ENCODE assay signal across 7 mouse cellular contexts in genomic region chr1:43888358-43888757, GRCm38 (mm10). TPM values are rescaled to one million over a fixed set of nuclear protein-coding genes. Genes with fewer than 3 reads are reported as not detected.
A peak's percentile ranks its signal among the peaks of the same experiment; 100 is the strongest.
DNase-seq lines count a peak whose midpoint lies in the region; ATAC-seq and TF ChIP-seq lines count a peak whose summit lies in the region.
"Not testable (repeated sequence)": the region's sequence is repeated elsewhere in the genome, so short reads cannot be mapped to it uniquely, and the experiment has no call there.

No protein-coding gene starts in this region.

- H3K4me2 ChIP-seq in hindbrain, postnatal 0 days (ENCODE audit: low read depth, low read length), result not testable (repeated sequence)

- not testable (repeated sequence) for H3K9ac ChIP-seq in hindbrain, postnatal 0 days (replicated peaks; ENCODE audit: low read length)

- H3K4me3 ChIP-seq in hindbrain, postnatal 0 days (ENCODE audit: low read length), result not testable (repeated sequence)

- TF ChIP-seq CTCF in hindbrain, postnatal 0 days (IDR thresholded peaks at IDR 0.05; ENCODE audit: low read depth), result not testable (repeated sequence)

- not testable (repeated sequence) for H3K4me1 ChIP-seq in hindbrain, postnatal 0 days (ENCODE audit: insufficient read depth, low read length)

- WGBS in hindbrain, postnatal 0 days, result 89% methylated on average over 11 of the region's 11 CpGs

- ATAC-seq in hindbrain, postnatal 0 days, result peak; percentile 49; the same call in 1 of the 2 replicates

- not testable (repeated sequence) for H3K27me3 ChIP-seq in hindbrain, postnatal 0 days (ENCODE audit: insufficient read depth, low read length)

- DNase-seq in 416B (ENCODE audit: low read depth), result peak; percentile 26
- peak; percentile 62 for DNase-seq in T-cell, adult 2 months (ENCODE audit: low spot score)
- peak; percentile 67 to 70 for DNase-seq in cerebellum, adult 18-20 months
- peak; percentile 78 to 79 for DNase-seq in cerebellum, postnatal 14 days
- DNase-seq in hindbrain, postnatal 0 days (ENCODE audit: low spot score), result peak; percentile 7
- peak; percentile 47 for DNase-seq in naive thymus-derived CD4-positive, alpha-beta T cell, adult 2 months (ENCODE audit: low read depth)
- DNase-seq in thymus, postnatal 0 days (ENCODE audit: low spot score), result peak; percentile 46

- not testable (repeated sequence) for H3K9me3 ChIP-seq in hindbrain, postnatal 0 days (ENCODE audit: low read length)

- H3K36me3 ChIP-seq in hindbrain, postnatal 0 days (ENCODE audit: insufficient read depth, low read length), result not testable (repeated sequence)

- H3K27ac ChIP-seq in hindbrain, postnatal 0 days, result not testable (repeated sequence)

RNA-seq across cellular contexts. Expression of gene Tpp2, which starts 45.1 kb away (rescaled TPM):
- 26.4 and 28.5 TPM in 2 replicates for total RNA-seq in hindbrain, postnatal 0 days (2014; rRNA removed)
- 46.2 and 49.8 TPM in 2 replicates for polyA plus RNA-seq in hindbrain, postnatal 0 days (2015; fragmentation: Nextera tagmentation; extraction: Ambion mirVana)
- polyA plus RNA-seq in thymus, postnatal 0 days (2015; fragmentation: Nextera tagmentation; extraction: Ambion mirVana), result 55.2 and 55.3 TPM in 2 replicates

Comparison
In these comparisons a context has a peak if more than half of its experiments do, and no peak if none do; other contexts are left out.
1. DNase-seq: peak in every context shown above with its lines; median percentile 78 in cerebellum, postnatal 14 days; 68 in cerebellum, adult 18-20 months; 62 in T-cell, adult 2 months; 47 in naive thymus-derived CD4-positive, alpha-beta T cell, adult 2 months; 46 in thymus, postnatal 0 days; 26 in 416B; 7 in hindbrain, postnatal 0 days.